In the genomic region with DNA sequence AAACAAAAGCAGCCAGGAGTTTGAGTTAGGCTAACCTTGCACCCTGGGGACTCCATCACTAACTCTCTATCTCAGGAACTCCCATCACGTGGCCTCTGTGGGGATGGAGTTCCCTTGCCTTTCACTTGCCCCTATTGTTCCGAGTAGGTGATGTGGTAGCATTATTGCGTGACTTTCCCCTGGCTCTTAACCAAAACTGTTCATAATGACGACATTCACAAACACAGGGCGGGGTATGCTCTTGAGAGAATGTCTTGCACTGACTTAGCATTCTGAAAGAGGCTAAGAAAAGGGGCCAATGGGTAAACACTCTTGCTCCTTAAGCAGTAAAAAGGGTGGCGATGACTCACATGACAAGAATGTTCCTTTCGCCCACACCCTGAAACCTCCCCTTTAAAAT, we compare ENCODE assay signal across 12 mouse cellular contexts. TPM values are rescaled to one million over a fixed set of nuclear protein-coding genes. Genes with fewer than 3 reads are reported as not detected.
DNase-seq lines count a peak whose midpoint lies in the region; ATAC-seq lines count a peak whose summit lies in the region.
"Had no signal": no experiment of that assay in that cellular context is flagged by ENCODE, and none has a peak within 500 bp of the region (broad histone marks: within the 10 kb centered on the region; RNA-seq: fewer than 3 reads in every experiment).

No protein-coding gene starts in this region.

- no peaks in the 10 kb centered on the region for H3K27me3 ChIP-seq in embryonic facial prominence, embryonic 14.5 days (replicated peaks; ENCODE audit: control insufficient read depth, insufficient read depth, low read length)
- H3K27me3 ChIP-seq in embryonic facial prominence, embryonic 10.5 days (replicated peaks; ENCODE audit: low read depth, poor library complexity, severe bottlenecking), result no peaks in the 10 kb centered on the region
- no peaks in the 10 kb centered on the region for H3K27me3 ChIP-seq in lung, embryonic 16.5 days (ENCODE audit: control insufficient read depth, insufficient read depth, low read depth, low read length)

- WGBS in embryonic facial prominence, embryonic 14.5 days, result 62% methylated on average over 7 of the region's 7 CpGs
- 76% methylated on average over 7 of the region's 7 CpGs for WGBS in embryonic facial prominence, embryonic 10.5 days
- WGBS in lung, embryonic 16.5 days, result 48% methylated on average over 7 of the region's 7 CpGs

- no peak overlapping the region for H3K9ac ChIP-seq in embryonic facial prominence, embryonic 14.5 days (ENCODE audit: low read depth, low read length)
- H3K9ac ChIP-seq in lung, embryonic 16.5 days (ENCODE audit: low read length), result no peak overlapping the region

- no peaks in the 10 kb centered on the region for H3K36me3 ChIP-seq in embryonic facial prominence, embryonic 14.5 days (ENCODE audit: control insufficient read depth, insufficient read depth, low read length)
- no peaks in the 10 kb centered on the region for H3K36me3 ChIP-seq in embryonic facial prominence, embryonic 10.5 days (replicated peaks)
- H3K36me3 ChIP-seq in lung, embryonic 16.5 days (ENCODE audit: control insufficient read depth, insufficient read depth, low read length), result no peaks in the 10 kb centered on the region

- peak; percentile 55; the same call in 1 of the 2 replicates for ATAC-seq in embryonic facial prominence, embryonic 14.5 days (ENCODE audit: low read depth)
- ATAC-seq in lung, embryonic 16.5 days (ENCODE audit: low read depth), result peak; percentile 86
- ATAC-seq in activated CD4-positive, CD25-positive, alpha-beta regulatory T cell, adult 4 months, result no peak

- H3K4me3 ChIP-seq in embryonic facial prominence, embryonic 14.5 days (ENCODE audit: low read depth, low read length), result no peak overlapping the region
- H3K4me3 ChIP-seq in embryonic facial prominence, embryonic 10.5 days, result no peak overlapping the region
- no peak overlapping the region for H3K4me3 ChIP-seq in lung, embryonic 16.5 days (ENCODE audit: low read length)

- DNase-seq in embryonic facial prominence, embryonic 14.5 days (ENCODE audit: low spot score), result peak; percentile 48
- DNase-seq in embryonic facial prominence, embryonic 10.5 days (ENCODE audit: low spot score), result no peak
- DNase-seq in 3134 (ENCODE audit: extremely low read depth, insufficient read length, low spot score), result peak; percentile 66
- peak; percentile 65 for DNase-seq in brain, adult 2 months (ENCODE audit: low read depth, low spot score)
- DNase-seq in adrenal gland, postnatal 14 days, result no peak
- no peak for DNase-seq in adrenal gland, postnatal 36 days
- DNase-seq: right cerebral cortex, postnatal 25 days; thymus, adult 2 months had no signal

- H3K4me2 ChIP-seq in embryonic facial prominence, embryonic 14.5 days (ENCODE audit: low read depth, low read length), result no peak overlapping the region
- no peak overlapping the region for H3K4me2 ChIP-seq in lung, embryonic 16.5 days (ENCODE audit: low read depth, low read length)

- H3K4me1 ChIP-seq in embryonic facial prominence, embryonic 14.5 days (ENCODE audit: control insufficient read depth, insufficient read depth, low read length), result no peaks in the 10 kb centered on the region
- H3K4me1 ChIP-seq in embryonic facial prominence, embryonic 10.5 days, result no peaks in the 10 kb centered on the region
- no peaks in the 10 kb centered on the region for H3K4me1 ChIP-seq in lung, embryonic 16.5 days (replicated peaks; ENCODE audit: control insufficient read depth, insufficient read depth, low read length)

- no peak overlapping the region for H3K27ac ChIP-seq in embryonic facial prominence, embryonic 14.5 days (replicated peaks; ENCODE audit: low read depth, low read length)
- no peak overlapping the region for H3K27ac ChIP-seq in embryonic facial prominence, embryonic 10.5 days (replicated peaks)
- H3K27ac ChIP-seq in lung, embryonic 16.5 days (ENCODE audit: low read length), result no peak overlapping the region

- no peaks in the 10 kb centered on the region for H3K9me3 ChIP-seq in embryonic facial prominence, embryonic 14.5 days (ENCODE audit: control insufficient read depth, low read length)
- no peaks in the 10 kb centered on the region for H3K9me3 ChIP-seq in embryonic facial prominence, embryonic 10.5 days
- no peaks in the 10 kb centered on the region for H3K9me3 ChIP-seq in lung, embryonic 16.5 days (ENCODE audit: control insufficient read depth, low read length)

RNA-seq across cellular contexts. Expression of gene Ptgs2, which starts 15.5 kb away (rescaled TPM):
- polyA plus RNA-seq in embryonic facial prominence, embryonic 14.5 days (2014; fragmentation: Nextera tagmentation; extraction: Ambion mirVana), result 0.35 and 0.54 TPM in 2 replicates
- 0.16 and 0.25 TPM in 2 replicates for polyA plus RNA-seq in embryonic facial prominence, embryonic 10.5 days (2016; fragmentation: Nextera tagmentation; extraction: Ambion mirVana)
- polyA plus RNA-seq in lung, embryonic 16.5 days (2015; fragmentation: Nextera tagmentation; extraction: Ambion mirVana), result 0.10 and 0.15 TPM in 2 replicates
- not detected for polyA plus RNA-seq in activated CD4-positive, CD25-positive, alpha-beta regulatory T cell, adult 4 months (2017; shearing (Covaris generic))
- total RNA-seq in adrenal gland, postnatal 14 days (2021), result 0.30 and 2.3 TPM in 2 replicates
- 1 to 10 TPM; 1.2 to 1.3 TPM for total RNA-seq in adrenal gland, postnatal 36 days (2021)
- total RNA-seq: megakaryocyte-erythroid progenitor cell, adult 5-6 weeks had no signal
- polyA plus RNA-seq: neural tube, embryonic 11.5 days had no signal

Comparison
In these comparisons a context has a peak if more than half of its experiments do, and no peak if none do; other contexts are left out.
1. DNase-seq: peak in embryonic facial prominence, embryonic 14.5 days (single experiment), 3134 (single experiment) and brain, adult 2 months (single experiment); none in embryonic facial prominence, embryonic 10.5 days (single experiment), adrenal gland, postnatal 14 days (single experiment) and adrenal gland, postnatal 36 days (0 of 2).